Mouse (Mus musculus) cerebellum, adult (tissue): ENCODE data around the gene Mycbp.

ENCODE experiments used
- ATAC-seq: cut with Nextera tagmentation; 2 replicates; pipeline ENCODE4 v1.9.2; 2017; ENCODE audit warnings: mild to moderate bottlenecking, moderate library complexity, mixed read lengths; ENCODE audit not compliant: insufficient number of reproducible peaks, low FRiP score, low TSS enrichment

Gene Mycbp

DNA sequence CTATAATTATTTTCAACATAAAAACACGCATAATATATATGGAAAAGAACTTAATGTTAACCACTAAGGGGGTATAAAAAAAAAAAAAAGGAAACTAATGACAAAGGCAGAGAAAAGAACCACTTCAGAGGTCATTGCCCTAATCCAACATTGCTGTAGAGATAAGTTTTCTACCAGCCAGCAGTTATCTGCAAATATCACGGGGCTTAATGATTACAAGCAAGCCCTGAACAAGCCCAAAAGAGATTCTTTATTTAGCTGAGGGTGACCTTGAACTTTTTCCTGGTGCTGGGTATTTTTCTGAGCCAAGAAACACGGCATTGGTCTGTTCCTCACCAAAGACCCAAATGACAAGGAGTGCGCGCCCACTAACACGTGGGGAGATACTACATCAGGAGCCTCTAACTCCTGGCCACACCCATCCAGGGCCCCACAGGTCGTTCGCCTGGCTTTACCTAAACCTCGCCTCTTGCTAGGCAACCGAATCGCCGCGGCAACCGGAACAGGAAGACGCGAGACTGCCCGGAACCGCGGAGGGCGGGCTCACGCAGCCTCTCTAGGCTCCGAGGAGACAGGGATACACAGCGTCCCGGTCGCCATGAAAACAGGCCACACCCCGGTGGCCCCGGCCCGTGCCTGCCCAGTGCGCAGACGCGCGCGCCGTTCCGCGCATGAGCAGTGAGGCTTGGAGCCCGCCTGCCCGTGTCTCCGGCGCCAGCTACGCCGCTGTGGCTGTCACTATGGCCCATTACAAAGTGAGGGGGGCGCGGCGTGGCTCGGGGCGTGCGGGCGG is at the start of gene Mycbp:
Gene Mycbp, plus strand, starts transcription at position 500 of the 793 bp plus-strand sequence.
- ATAC-seq, result peak; percentile 100

DNA sequence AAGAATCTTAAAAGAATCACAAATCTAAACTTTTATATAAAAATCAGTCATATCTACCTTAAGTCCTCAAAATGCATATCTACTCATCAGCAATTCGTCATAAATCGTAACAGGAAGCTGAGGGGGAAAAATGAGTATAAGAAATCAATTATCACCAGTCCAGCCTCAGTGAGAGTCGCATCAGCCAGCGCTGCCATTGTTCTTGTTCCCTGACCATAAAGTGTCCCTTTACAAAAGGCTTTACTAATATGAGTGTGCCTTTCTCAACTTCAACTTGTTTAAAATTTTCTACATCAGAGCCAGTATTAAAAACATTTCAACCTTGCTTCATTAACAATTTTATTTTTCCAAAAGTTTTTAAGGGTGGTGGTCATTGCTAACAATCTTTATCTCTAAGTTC is 47.7 kb upstream of the Mycbp start:
- no peak for ATAC-seq

DNA sequence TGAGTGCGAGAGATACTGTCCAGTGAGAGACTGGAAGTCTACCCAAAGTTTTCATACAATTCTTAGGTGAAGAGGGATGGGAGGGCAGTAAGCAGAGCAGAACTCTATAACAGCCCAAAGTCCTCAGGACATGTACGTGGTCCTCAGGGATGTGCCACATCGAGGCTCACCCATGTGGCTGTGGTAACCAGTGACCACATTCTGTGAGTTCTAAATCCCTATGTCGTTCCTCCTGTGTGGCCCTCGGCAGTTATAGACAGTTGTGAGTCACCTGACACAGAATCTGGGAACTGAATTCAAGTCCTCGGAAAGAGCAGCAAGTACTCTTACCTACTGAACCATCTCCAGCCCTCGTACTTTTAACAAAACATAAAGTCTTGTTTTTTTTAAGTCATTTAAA is 46.5 kb upstream of the Mycbp start:
- no peak for ATAC-seq

DNA sequence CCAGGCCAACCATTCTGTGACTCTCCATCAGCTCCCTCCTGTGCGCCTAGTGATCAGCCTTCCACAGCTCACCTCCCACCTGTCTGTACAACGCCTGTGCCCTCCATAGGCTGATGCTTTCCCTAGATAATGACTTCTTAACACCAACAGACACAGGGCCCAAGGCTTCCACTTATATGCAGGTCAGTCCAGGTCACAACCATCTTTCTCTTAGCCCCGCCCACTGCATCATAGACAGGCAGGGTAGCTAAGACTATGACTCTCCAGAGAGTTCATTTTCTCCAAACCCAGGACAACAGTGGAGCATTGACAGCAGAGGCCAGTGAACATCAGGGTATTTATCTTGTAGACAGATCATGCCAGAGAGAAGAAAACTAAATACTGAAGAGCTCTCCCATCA is 45.3 kb upstream of the Mycbp start, which contains the start of gene 4933427I04Rik:
Gene 4933427I04Rik, plus strand, starts transcription at position 301 of the 400 bp plus-strand sequence.
- no peak for ATAC-seq

DNA sequence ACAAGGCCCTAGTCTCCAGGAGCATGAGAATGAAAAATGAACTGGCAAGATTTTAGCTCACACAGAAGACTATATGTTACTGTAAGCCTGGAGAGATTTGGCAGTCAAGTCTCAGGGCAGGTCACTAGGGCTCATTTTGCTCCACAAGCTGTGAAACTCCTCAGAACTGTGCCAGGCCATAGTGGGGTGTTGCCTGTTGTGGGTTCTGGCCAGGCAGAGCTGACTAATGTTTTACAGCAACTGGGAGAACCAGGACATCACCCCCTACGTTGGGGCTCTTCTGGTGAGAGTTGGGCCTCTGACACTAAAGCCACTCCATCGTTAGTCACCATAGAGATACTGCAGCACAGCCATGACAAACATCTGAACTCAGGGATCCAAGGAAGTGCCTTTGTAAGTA is 44.8 kb upstream of the Mycbp start:
- ATAC-seq, result no peak

DNA sequence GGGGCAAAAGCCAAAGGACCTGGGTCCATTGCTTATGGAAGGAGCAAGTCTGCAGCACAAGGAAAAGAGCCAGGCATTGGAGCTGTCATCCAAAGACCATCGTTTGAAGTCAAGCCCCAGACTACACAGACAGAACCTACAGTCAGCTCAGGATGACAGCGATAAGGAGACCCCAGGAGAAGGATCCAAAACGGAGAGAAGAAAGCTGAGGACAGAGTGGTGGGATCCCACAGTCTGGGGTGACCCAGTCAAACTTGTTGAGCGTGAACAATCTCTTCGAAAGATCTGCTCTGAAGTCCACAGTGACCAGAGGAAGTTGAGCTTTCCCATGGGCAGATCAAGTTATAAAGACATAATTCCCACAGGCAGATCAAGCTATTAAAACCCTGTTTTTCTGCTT is 44.0 kb upstream of the Mycbp start:
- no peak for ATAC-seq

DNA sequence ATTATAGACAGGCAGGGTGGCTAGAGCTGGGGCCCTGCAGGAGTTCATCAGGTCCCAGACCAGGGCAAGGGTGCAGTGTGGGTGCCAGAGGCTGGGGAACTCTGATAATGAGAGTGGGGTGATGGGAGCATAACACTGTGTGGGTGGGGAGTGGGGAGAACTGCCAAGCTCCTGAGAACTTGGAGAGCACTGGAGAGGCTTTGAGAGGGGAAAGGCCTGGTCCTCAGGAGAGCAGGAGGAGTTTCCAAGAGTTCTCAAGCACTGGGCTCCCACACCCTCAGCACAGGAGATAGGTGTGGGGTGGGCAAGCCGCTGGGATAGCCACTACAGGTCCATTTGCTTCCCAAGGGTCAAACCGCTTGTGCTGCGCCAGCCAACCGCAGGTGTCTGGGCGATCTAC is 10.9 kb upstream of the Mycbp start:
- no peak for ATAC-seq

DNA sequence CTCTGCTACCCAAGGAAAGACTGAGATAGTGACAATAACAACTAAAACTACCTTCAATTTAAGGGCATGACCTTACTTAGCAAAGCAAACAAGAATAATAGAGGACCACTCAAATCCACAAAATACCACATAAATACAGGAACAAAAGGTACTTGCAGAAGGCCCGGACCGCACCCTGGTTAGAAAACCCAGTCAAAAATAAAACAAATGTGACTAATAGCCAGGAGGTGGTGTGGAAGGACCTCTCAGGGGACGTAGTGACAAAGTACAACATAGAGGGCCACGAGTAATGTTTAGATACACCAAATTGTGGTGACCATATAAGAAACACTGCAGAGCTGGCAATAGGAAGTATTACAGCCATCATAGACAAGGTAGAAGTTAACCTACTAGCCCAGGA is 10.3 kb upstream of the Mycbp start:
- no peak for ATAC-seq

DNA sequence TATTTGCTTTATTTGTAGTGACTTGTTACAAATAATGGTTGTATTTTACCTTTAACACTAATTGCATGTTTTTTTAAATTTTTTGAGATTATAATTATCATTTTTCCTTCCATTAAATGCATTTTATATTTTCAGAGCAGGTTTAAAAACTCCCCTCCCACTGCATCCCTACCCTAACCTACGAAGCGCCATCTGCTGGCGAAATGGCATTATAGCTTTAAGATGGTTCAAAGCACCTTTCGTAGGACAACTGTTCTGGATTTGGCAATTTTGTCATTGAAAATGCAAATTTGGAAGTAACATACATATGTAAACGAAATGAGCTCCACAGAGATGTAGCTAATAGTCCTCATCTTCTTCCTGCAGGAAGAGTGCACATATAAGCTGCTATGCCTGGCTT is 5.9 kb upstream of the Mycbp start:
- ATAC-seq, result no peak

DNA sequence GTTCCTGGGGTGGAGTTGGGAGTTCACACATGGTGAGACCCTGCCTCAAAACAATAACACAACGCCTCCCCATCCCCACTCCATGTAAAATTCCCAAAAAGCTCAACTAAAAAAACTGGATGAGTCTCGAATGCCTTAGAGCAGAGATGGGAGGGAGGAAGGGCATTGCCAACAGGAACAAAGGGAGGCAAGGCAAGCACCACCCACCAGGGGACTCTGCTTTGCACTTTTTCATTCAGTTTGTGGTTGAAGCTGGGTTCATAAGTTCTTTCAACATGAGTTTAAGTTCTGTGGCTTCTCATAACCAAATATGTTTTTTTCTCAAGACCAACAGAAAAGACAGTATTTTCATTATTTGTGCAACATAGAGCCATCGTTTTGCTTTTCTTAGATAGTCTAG is 1.2 kb upstream of the Mycbp start:
- ATAC-seq, result no peak

DNA sequence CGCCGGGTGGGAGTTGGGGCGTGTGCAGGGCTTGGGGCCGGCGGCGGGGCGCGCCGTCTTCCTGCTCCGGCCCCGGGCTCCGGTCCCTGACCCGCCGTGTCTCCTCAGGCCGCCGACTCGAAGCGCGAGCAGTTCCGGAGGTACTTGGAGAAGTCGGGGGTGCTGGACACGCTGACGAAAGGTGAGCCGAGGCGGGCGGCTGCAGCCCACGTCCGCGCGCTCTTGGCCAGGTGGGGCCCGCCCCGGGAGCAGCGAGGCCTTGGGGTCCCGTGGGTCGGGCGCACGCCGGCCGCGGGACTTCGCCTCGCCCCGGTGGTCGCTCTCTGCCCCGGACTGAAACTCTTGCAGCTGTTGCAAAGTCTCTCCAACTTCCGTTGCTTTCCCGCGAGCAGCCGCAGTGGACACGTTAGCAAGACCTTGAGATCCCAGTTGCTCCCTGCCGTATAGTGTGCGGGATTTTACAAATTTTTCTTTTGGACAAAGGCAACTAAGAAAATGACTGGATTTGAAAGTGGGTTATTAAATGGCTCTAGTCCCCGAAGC is 565 bp downstream of the Mycbp start:
- no peak for ATAC-seq

DNA sequence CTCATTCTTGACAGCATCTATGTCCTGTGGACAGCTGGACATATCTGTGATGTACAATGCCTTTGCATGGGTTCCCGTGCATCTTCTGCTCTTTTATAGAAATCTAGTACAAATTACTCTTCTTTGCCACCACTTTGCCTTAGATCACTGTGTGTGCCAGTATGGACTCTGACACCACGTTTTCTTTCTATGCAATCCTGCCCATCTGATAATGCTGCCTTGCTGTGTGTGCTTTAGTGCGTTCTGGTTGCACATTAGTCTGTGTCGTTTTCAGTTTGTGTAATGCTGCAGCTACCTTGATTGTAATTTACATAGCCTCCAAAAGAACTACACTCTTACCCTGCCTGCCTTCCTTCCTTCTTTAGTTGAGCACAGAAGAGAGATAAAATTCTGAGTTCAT is 6.9 kb downstream of the Mycbp start:
- no peak for ATAC-seq

DNA sequence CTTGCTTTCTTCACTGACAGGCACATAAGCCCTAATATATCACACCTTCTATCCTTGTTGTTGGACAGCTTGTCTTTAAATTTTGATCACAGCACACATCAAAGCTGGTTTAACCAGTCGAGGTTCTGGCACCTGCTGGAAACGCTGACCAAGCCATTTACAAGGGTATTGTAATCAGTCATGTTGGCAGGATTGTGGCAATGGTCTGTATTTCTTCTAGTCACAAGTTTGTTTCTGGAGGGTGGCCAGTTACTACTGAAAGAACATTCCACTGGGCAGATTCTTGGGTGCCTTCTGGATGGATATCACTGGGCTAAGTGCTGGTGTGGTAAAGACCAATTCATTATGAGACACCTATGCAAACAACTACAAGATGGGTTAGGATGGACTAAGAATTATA is 7.8 kb downstream of the Mycbp start:
- ATAC-seq, result no peak

DNA sequence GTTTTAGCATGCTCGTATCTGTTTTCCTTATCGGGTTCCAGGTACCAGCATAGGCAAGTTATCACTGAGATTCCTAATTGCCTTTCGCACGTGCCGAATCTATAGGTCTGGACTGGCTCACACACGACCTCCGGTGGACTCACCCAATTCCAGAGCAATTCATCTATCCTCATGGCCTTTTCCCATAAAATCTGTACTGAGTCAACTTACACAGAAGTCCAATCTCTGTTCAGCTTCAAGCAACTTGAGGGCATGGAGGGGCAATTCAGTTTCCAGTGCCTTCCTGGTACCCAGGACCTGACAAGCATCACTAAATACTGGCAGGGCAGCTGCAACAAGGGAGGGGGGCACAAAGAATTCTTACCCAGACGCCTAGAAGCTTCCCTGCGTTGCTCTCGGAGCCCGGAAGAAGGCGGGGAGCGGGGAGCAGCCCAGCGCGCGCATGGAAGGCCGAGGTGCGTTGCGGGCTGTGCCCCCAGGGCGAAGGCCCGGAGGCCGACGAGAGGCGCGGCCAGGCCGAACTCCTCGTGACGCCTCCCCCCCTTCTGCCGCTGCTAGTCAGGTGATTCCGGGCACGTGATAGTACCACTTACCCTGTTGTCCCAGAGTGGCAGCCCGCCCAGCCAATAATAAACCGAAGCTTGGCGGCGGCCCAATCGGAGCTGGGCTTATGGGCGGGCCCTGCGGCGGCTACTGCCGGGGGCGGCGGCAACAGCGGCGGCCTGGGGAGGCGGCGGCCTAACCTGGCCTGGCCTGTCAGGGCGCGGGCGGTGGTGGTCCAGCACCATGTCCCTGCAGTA is 12.3 kb downstream of the Mycbp start, which contains the start of gene Rragc:
Gene Rragc, plus strand, starts transcription at position 699 of the 800 bp plus-strand sequence.
- ATAC-seq, result peak; percentile 97

DNA sequence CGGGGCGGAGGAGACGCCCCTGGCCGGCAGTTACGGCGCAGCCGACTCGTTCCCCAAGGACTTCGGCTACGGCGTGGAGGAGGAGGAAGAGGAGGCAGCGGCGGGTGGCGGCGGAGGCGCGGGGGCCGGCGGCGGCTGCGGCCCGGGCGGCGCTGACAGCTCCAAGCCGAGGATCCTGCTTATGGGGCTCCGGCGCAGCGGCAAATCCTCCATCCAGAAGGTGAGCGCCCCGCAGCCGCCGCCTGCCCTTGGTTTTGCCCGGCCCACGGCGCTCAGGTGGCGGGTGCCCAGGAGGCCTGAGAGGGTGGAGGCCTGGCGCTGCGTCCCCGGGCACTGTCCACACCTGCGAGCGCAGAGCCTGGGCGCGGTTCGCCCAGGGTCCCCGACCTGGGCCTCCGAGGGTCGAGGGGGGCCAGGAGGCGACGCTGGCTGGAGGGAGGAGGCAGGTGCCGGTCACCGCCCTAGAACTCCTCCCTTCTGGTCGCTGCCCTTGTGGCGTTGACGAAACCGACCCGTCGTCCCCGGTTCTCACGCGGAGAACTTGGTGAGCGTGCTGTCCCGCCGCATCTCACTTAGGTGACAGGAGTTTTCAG is 13.0 kb downstream of the Mycbp start, which contains the start of gene 4930535I16Rik:
Gene 4930535I16Rik, minus strand, starts transcription at position 475 of the 593 bp plus-strand sequence.
- peak; percentile 29; the same call in 1 of the 2 replicates for ATAC-seq

DNA sequence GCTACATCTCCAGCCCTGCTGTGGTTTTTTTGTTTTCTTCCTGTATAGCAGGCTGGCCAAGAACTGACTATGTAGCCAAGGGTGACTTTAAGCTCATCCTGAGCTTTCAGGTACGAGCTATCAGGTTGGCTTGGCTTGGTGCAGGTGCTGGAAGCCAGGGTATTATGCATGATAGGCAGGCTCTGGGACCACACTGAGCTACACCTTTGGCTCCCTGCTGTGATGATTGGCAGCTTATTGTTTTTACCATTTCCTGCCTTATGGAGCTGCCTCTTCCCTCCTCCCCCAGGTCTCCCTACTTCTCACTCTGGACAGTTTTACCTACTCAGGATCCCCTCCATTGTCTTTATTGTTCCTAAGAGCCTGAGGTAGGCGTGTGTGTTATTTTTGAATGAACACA is 14.2 kb downstream of the Mycbp start:
- ATAC-seq, result no peak

DNA sequence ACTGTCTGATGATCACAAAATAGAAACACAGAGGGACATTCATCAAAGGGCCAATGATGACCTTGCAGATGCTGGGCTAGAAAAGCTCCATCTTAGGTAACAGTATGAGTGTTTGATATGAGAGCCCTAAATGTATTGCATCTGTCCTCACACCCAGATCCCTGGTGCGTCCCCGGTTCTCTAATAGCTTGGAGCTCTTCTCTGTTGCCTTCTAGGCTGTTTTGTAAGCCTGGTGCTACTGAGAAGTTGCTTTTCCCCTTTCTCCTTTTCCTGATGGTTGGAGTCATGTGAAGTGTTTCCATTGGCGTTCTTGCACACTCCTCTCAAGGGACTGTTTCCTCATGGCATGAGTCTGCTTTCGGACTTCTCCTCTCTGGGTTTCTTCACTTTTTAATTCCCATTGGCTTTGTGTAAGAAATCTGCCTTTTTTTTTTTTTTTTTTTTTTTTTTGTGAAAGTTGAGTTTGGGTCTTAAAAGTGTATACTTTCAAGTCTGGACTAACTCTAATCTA is 16.5 kb downstream of the Mycbp start:
- no peak for ATAC-seq

DNA sequence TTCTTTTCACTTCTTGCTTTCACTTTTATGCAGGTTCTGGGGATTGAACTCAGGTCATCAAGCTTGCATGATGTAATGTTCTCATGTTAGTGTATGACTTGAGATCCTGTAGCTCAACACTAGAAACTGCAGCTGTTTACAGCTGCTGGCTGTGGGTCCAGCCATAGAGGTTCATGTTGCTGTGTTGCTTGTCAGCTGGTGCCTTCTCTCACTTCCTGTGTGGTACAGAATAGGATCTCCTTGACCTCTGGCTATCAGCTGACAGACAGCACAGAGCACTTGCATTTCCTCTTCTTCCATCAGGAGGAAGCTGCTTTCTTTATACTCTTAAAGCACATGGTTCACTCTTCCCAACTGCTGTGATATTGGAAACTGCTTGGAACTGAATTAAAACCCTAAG is 23.3 kb downstream of the Mycbp start:
- no peak for ATAC-seq

DNA sequence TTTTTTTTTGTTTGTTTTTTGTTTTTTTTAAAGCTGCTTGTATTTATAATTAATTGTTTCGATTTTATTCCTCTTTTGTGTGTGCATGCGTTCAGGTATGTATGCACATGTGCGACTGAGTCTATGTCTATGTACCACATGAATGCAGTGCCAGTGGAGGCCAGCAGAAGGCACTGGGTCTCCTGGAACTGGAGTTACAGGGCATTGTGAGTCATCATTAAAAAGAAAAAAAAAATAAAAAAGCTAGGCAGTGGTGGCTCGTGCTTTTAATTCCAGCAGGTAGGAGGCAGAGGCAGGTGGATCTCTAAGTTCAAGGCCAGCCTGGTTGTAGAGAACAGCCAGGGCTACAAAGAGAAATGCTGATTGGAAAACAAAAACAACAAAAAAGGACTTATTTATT is 25.4 kb downstream of the Mycbp start:
- ATAC-seq, result no peak

DNA sequence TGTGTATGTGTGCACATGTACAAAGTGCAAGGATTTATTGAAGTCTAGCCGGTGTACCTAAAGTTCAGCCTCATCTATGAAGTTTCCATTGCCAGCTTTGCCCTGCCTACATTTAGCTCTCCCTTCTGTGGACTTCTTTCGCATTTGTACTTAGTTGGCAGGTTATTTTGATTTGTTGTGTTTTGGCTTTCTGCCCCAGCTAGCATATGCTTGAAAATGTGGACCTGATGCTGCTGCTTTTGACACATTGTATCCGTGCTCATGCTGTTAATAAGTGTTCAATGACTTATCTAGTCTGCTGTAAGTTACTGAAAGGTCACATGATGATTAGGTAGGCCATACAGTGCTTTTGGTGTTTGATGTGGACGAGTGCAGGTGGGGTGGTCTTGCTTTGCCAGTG is 29.7 kb downstream of the Mycbp start:
- no peak for ATAC-seq

DNA sequence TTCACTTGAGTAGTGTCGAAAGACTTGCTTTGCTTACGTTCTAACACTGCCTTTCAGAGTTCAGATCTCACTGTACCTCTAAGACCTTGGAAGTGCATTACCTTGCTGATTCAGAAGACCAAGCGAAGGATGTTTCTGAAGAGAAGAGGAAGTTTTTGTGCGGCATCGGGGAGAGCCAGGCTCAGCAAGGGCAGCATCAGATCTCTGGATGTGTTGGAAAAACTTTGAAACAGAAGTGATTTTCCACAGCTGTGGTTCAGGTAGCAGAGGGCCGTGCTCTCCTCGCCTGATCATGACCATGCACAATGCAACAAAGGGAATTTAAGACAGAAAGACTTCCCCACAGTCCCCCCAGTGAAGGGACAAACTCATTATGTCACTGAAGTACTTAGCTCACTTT is 31.4 kb downstream of the Mycbp start:
- no peak for ATAC-seq
